Mouse (Mus musculus): ENCODE measurements around the gene Atp6v0c. TPM values are rescaled to one million over a fixed set of nuclear protein-coding genes. Genes with fewer than 3 reads are reported as not detected.
"Not testable (repeated sequence)": the region's sequence is repeated elsewhere in the genome, so short reads cannot be mapped to it uniquely, and the experiment has no call there.

The Atp6v0c gene
- polyA plus RNA-seq, 1 experiment from 2014 or later, result 394 TPM

- no peak overlapping the region for H3K9ac ChIP-seq (ENCODE audit: low read length)
- no peaks in the 10 kb centered on the region for H3K27me3 ChIP-seq (ENCODE audit: control insufficient read depth, insufficient read depth, low read length)
- WGBS, result 44% methylated on average over 2 of the region's 2 CpGs
- no peak for ATAC-seq (replicated peaks; ENCODE audit: low FRiP score)
- H3K4me3 ChIP-seq (ENCODE audit: low read depth, low read length), result no peak overlapping the region
- no peak for DNase-seq (ENCODE audit: low spot score)
- H3K4me2 ChIP-seq (ENCODE audit: low read depth, low read length, severe bottlenecking), result no peak overlapping the region
- H3K27ac ChIP-seq (ENCODE audit: low read depth, low read length), result no peak overlapping the region
- no peaks in the 10 kb centered on the region for H3K9me3 ChIP-seq (ENCODE audit: control insufficient read depth, low read length)
- peaks cover 10% of the 10 kb centered on the region for H3K4me1 ChIP-seq (replicated peaks; ENCODE audit: control insufficient read depth, insufficient read depth, low read length)
- no peaks in the 10 kb centered on the region for H3K36me3 ChIP-seq (ENCODE audit: control insufficient read depth, insufficient read depth, low read length)
These were observed 26.6 kb downstream of the Atp6v0c start for GRCm38 (mm10) chr17:24142897-24143296.

GRCm38 (mm10) chr17:24141425-24141920 lies 28.0 kb downstream of the Atp6v0c start:
- DNase-seq (ENCODE audit: low spot score) (peak; percentile 98), ATAC-seq (replicated peaks; ENCODE audit: low FRiP score) (peak; percentile 100)
- Histone ChIP-seq H3K27me3 (ENCODE audit: control insufficient read depth, insufficient read depth, low read length) (no peaks in the 10 kb centered on the region), H3K4me3 (ENCODE audit: low read depth, low read length) (peak overlapping the region; percentile 97), H3K9me3 (ENCODE audit: control insufficient read depth, low read length) (no peaks in the 10 kb centered on the region), H3K4me1 (replicated peaks; ENCODE audit: control insufficient read depth, insufficient read depth, low read length) (peaks cover 10% of the 10 kb centered on the region), H3K9ac (ENCODE audit: low read length) (peak overlapping the region; percentile 88), H3K4me2 (ENCODE audit: low read depth, low read length, severe bottlenecking) (peak overlapping the region; percentile 86), H3K27ac (ENCODE audit: low read depth, low read length) (no peak overlapping the region), H3K36me3 (ENCODE audit: control insufficient read depth, insufficient read depth, low read length) (no peaks in the 10 kb centered on the region)
- under 1% methylated on average over 49 of the region's 57 CpGs for WGBS

GRCm38 (mm10) chr17:24140845-24141424 lies 28.6 kb downstream of the Atp6v0c start:
- peaks cover 10% of the 10 kb centered on the region for H3K4me1 ChIP-seq (replicated peaks; ENCODE audit: control insufficient read depth, insufficient read depth, low read length)
- no peaks in the 10 kb centered on the region for H3K36me3 ChIP-seq (ENCODE audit: control insufficient read depth, insufficient read depth, low read length)
- no peaks in the 10 kb centered on the region for H3K9me3 ChIP-seq (ENCODE audit: control insufficient read depth, low read length)
- H3K9ac ChIP-seq (ENCODE audit: low read length), result peak overlapping the region; percentile 88
- WGBS, result 1% methylated on average over 40 of the region's 43 CpGs
- peak overlapping the region; percentile 86 for H3K4me2 ChIP-seq (ENCODE audit: low read depth, low read length, severe bottlenecking)
- no peaks in the 10 kb centered on the region for H3K27me3 ChIP-seq (ENCODE audit: control insufficient read depth, insufficient read depth, low read length)
- no peak; the same call in 1 of the 2 replicates for ATAC-seq (replicated peaks; ENCODE audit: low FRiP score)
- no peak overlapping the region for H3K27ac ChIP-seq (ENCODE audit: low read depth, low read length)
- H3K4me3 ChIP-seq (ENCODE audit: low read depth, low read length), result peak overlapping the region; percentile 97
- DNase-seq (ENCODE audit: low spot score), result peak; percentile 70

GRCm38 (mm10) chr17:24139968-24140367 lies 29.5 kb downstream of the Atp6v0c start:
- no peaks in the 10 kb centered on the region for H3K36me3 ChIP-seq (ENCODE audit: control insufficient read depth, insufficient read depth, low read length)
- 90% methylated on average over 4 of the region's 4 CpGs for WGBS
- H3K27me3 ChIP-seq (ENCODE audit: control insufficient read depth, insufficient read depth, low read length), result no peaks in the 10 kb centered on the region
- H3K27ac ChIP-seq (ENCODE audit: low read depth, low read length), result no peak overlapping the region
- peak overlapping the region; percentile 88 for H3K9ac ChIP-seq (ENCODE audit: low read length)
- H3K4me2 ChIP-seq (ENCODE audit: low read depth, low read length, severe bottlenecking), result peak overlapping the region; percentile 86; the same call in 1 of the 2 replicates
- ATAC-seq (replicated peaks; ENCODE audit: low FRiP score), result no peak
- no peak for DNase-seq (ENCODE audit: low spot score)
- H3K4me1 ChIP-seq (replicated peaks; ENCODE audit: control insufficient read depth, insufficient read depth, low read length), result peaks cover 10% of the 10 kb centered on the region
- H3K4me3 ChIP-seq (ENCODE audit: low read depth, low read length), result peak overlapping the region; percentile 97; the same call in 1 of the 2 replicates
- H3K9me3 ChIP-seq (ENCODE audit: control insufficient read depth, low read length), result no peaks in the 10 kb centered on the region

GRCm38 (mm10) chr17:24139256-24139655 lies 30.2 kb downstream of the Atp6v0c start:
- ATAC-seq (replicated peaks; ENCODE audit: low FRiP score), result no peak
- H3K36me3 ChIP-seq (ENCODE audit: control insufficient read depth, insufficient read depth, low read length), result no peaks in the 10 kb centered on the region
- H3K4me1 ChIP-seq (replicated peaks; ENCODE audit: control insufficient read depth, insufficient read depth, low read length), result peaks cover 10% of the 10 kb centered on the region
- no peaks in the 10 kb centered on the region for H3K27me3 ChIP-seq (ENCODE audit: control insufficient read depth, insufficient read depth, low read length)
- WGBS, result 92% methylated on average over 3 of the region's 3 CpGs
- H3K9me3 ChIP-seq (ENCODE audit: control insufficient read depth, low read length), result no peaks in the 10 kb centered on the region
- no peak overlapping the region for H3K4me2 ChIP-seq (ENCODE audit: low read depth, low read length, severe bottlenecking)
- H3K4me3 ChIP-seq (ENCODE audit: low read depth, low read length), result no peak overlapping the region
- no peak overlapping the region for H3K9ac ChIP-seq (ENCODE audit: low read length)
- no peak for DNase-seq (ENCODE audit: low spot score)
- H3K27ac ChIP-seq (ENCODE audit: low read depth, low read length), result no peak overlapping the region

GRCm38 (mm10) chr17:24137226-24137880 lies 32.1 kb downstream of the Atp6v0c start:
- no peak for DNase-seq (ENCODE audit: low spot score)
- Histone ChIP-seq H3K4me1 (replicated peaks; ENCODE audit: control insufficient read depth, insufficient read depth, low read length) (peaks cover 10% of the 10 kb centered on the region), H3K27me3 (ENCODE audit: control insufficient read depth, insufficient read depth, low read length) (no peaks in the 10 kb centered on the region), H3K9ac (ENCODE audit: low read length) (no peak overlapping the region), H3K4me3 (ENCODE audit: low read depth, low read length) (no peak overlapping the region), H3K36me3 (ENCODE audit: control insufficient read depth, insufficient read depth, low read length) (no peaks in the 10 kb centered on the region), H3K9me3 (ENCODE audit: control insufficient read depth, low read length) (no peaks in the 10 kb centered on the region), H3K27ac (ENCODE audit: low read depth, low read length) (no peak overlapping the region), H3K4me2 (ENCODE audit: low read depth, low read length, severe bottlenecking) (no peak overlapping the region)
- no peak for ATAC-seq (replicated peaks; ENCODE audit: low FRiP score)
- 81% methylated on average over 2 of the region's 2 CpGs for WGBS

- no peak overlapping the region for H3K4me2 ChIP-seq (ENCODE audit: low read depth, low read length, severe bottlenecking)
- no peaks in the 10 kb centered on the region for H3K4me1 ChIP-seq (replicated peaks; ENCODE audit: control insufficient read depth, insufficient read depth, low read length)
- no peak overlapping the region for H3K9ac ChIP-seq (ENCODE audit: low read length)
- H3K9me3 ChIP-seq (ENCODE audit: control insufficient read depth, low read length), result no peaks in the 10 kb centered on the region
- H3K27ac ChIP-seq (ENCODE audit: low read depth, low read length), result no peak overlapping the region
- DNase-seq (ENCODE audit: low spot score), result no peak
- H3K36me3 ChIP-seq (ENCODE audit: control insufficient read depth, insufficient read depth, low read length), result no peaks in the 10 kb centered on the region
- H3K27me3 ChIP-seq (ENCODE audit: control insufficient read depth, insufficient read depth, low read length), result no peaks in the 10 kb centered on the region
- H3K4me3 ChIP-seq (ENCODE audit: low read depth, low read length), result no peak overlapping the region
- no peak for ATAC-seq (replicated peaks; ENCODE audit: low FRiP score)
These were observed 35.4 kb downstream of the Atp6v0c start for GRCm38 (mm10) chr17:24134062-24134461.

GRCm38 (mm10) chr17:24132919-24133318 lies 36.6 kb downstream of the Atp6v0c start:
- H3K4me3 ChIP-seq (ENCODE audit: low read depth, low read length); H3K4me2 ChIP-seq (ENCODE audit: low read depth, low read length, severe bottlenecking); H3K36me3 ChIP-seq (ENCODE audit: control insufficient read depth, insufficient read depth, low read length); H3K4me1 ChIP-seq (replicated peaks; ENCODE audit: control insufficient read depth, insufficient read depth, low read length); H3K27me3 ChIP-seq (ENCODE audit: control insufficient read depth, insufficient read depth, low read length); DNase-seq (ENCODE audit: low spot score); H3K27ac ChIP-seq (ENCODE audit: low read depth, low read length); H3K9ac ChIP-seq (ENCODE audit: low read length); H3K9me3 ChIP-seq (ENCODE audit: control insufficient read depth, low read length); ATAC-seq (replicated peaks; ENCODE audit: low FRiP score): not testable (repeated sequence)
- whole genome bisulfite sequencing, result 89% methylated on average over 4 of the region's 4 CpGs

- Histone ChIP-seq H3K9ac (ENCODE audit: low read length) (no peak overlapping the region), H3K27me3 (ENCODE audit: control insufficient read depth, insufficient read depth, low read length) (no peaks in the 10 kb centered on the region), H3K4me1 (replicated peaks; ENCODE audit: control insufficient read depth, insufficient read depth, low read length) (no peaks in the 10 kb centered on the region), H3K4me3 (ENCODE audit: low read depth, low read length) (no peak overlapping the region), H3K36me3 (ENCODE audit: control insufficient read depth, insufficient read depth, low read length) (no peaks in the 10 kb centered on the region), H3K9me3 (ENCODE audit: control insufficient read depth, low read length) (no peaks in the 10 kb centered on the region), H3K27ac (ENCODE audit: low read depth, low read length) (no peak overlapping the region), H3K4me2 (ENCODE audit: low read depth, low read length, severe bottlenecking) (no peak overlapping the region)
- WGBS, result 84% methylated on average over 3 of the region's 3 CpGs
- no peak for DNase-seq (ENCODE audit: low spot score)
- ATAC-seq (replicated peaks; ENCODE audit: low FRiP score), result no peak
These were observed 37.9 kb downstream of the Atp6v0c start for GRCm38 (mm10) chr17:24131570-24131969.
